Mouse (Mus musculus): Measurements from ENCODE around the gene Spry2. TPM values are rescaled to one million over a fixed set of nuclear protein-coding genes. Genes with fewer than 3 reads are reported as not detected.

Spry2 gene
- polyA plus RNA-seq, 1 experiment from 2014 or later, result 28.0 TPM

DNA sequence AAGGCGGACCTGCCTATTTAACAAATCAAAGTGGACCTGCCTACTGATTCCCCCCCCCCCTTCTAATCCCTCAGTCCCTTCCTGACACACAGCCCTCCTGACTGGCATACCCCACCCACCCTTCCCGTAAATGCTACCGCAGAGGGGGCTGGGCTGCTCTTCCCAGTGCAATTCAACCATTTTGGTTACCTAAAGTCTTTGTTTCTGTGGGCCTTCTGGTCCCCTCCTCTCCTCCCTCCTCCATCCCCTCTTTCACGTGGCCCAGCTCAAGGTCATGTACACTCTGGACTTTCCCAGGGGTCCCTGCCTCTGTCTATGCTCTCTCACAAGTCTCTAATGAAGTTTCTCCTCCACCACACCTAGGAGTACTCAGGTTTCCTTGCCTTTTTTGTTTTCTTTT is 37.3 kb downstream of the Spry2 start:
- DNase-seq (ENCODE audit: low spot score, missing footprints), result no peak
- WGBS, result 5% methylated on average over 4 of the region's 4 CpGs
- ATAC-seq (ENCODE audit: low FRiP score), result peak; percentile 52; the same call in 1 of the 2 replicates

GRCm38 (mm10) chr14:105858935-105859334 is 37.7 kb downstream of the Spry2 start:
- Histone ChIP-seq H3K4me1 (ENCODE audit: control insufficient read depth, insufficient read depth, low read length) (peaks cover 2% of the 10 kb centered on the region; the same call in 1 of the 2 replicates), H3K27ac (ENCODE audit: low read depth, low read length) (no peak overlapping the region), H3K9me3 (ENCODE audit: control insufficient read depth, low read length) (no peaks in the 10 kb centered on the region), H3K4me2 (no peak overlapping the region), H3K9ac (ENCODE audit: low read length) (no peak overlapping the region), H3K36me3 (ENCODE audit: control insufficient read depth, insufficient read depth, low read length) (no peaks in the 10 kb centered on the region), H3K27me3 (ENCODE audit: control insufficient read depth, insufficient read depth, low read length) (no peaks in the 10 kb centered on the region; the same call in 1 of the 2 replicates), H3K4me3 (ENCODE audit: low read depth, low read length) (no peak overlapping the region)
- no peak for ATAC-seq (ENCODE audit: low FRiP score)
- DNase-seq (ENCODE audit: low spot score, missing footprints), result no peak
- 17% methylated on average over 5 of the region's 5 CpGs for WGBS

More for the DNA sequence above, 37.3 kb downstream of the Spry2 start:
- Histone ChIP-seq H3K4me2 (no peak overlapping the region), H3K27ac (ENCODE audit: low read depth, low read length) (no peak overlapping the region), H3K4me1 (ENCODE audit: control insufficient read depth, insufficient read depth, low read length) (peaks cover 2% of the 10 kb centered on the region; the same call in 1 of the 2 replicates), H3K9ac (ENCODE audit: low read length) (no peak overlapping the region), H3K9me3 (ENCODE audit: control insufficient read depth, low read length) (no peaks in the 10 kb centered on the region), H3K4me3 (ENCODE audit: low read depth, low read length) (no peak overlapping the region), H3K36me3 (ENCODE audit: control insufficient read depth, insufficient read depth, low read length) (no peaks in the 10 kb centered on the region), H3K27me3 (ENCODE audit: control insufficient read depth, insufficient read depth, low read length) (no peaks in the 10 kb centered on the region)

GRCm38 (mm10) chr14:105851359-105852067 is 45.1 kb downstream of the Spry2 start:
- Histone ChIP-seq H3K27ac (ENCODE audit: low read depth, low read length) (peak overlapping the region; percentile 45; the same call in 1 of the 2 replicates), H3K36me3 (ENCODE audit: control insufficient read depth, insufficient read depth, low read length) (no peaks in the 10 kb centered on the region), H3K9me3 (ENCODE audit: control insufficient read depth, low read length) (no peaks in the 10 kb centered on the region), H3K4me3 (ENCODE audit: low read depth, low read length) (no peak overlapping the region), H3K9ac (ENCODE audit: low read length) (peak overlapping the region; percentile 20; the same call in 1 of the 2 replicates), H3K4me1 (ENCODE audit: control insufficient read depth, insufficient read depth, low read length) (peaks cover 10% of the 10 kb centered on the region), H3K27me3 (ENCODE audit: control insufficient read depth, insufficient read depth, low read length) (no peaks in the 10 kb centered on the region; the same call in 1 of the 2 replicates), H3K4me2 (peak overlapping the region; percentile 12; the same call in 1 of the 2 replicates)
- DNase-seq (ENCODE audit: low spot score, missing footprints) (peak; percentile 93), ATAC-seq (ENCODE audit: low FRiP score) (peak; percentile 93)
- 12% methylated on average over 7 of the region's 7 CpGs for WGBS

Other genes with a start within 250 kb of the Spry2 start
- not detected in 2 replicates for gene Trim52, start 209.4 kb upstream of the Spry2 start, polyA plus RNA-seq (2014; fragmentation: Nextera tagmentation; extraction: Ambion mirVana)

Measured in midbrain, embryonic 11.5 days (tissue).